Mouse (Mus musculus): ENCODE measurements at regions not wholly inside any gene's neighbourhood (a gene's known extent, or its start where the extent isn't known, plus 50 kb on each side); places are given as distances from the start of the nearest gene placed in this dataset.
"Not testable (repeated sequence)": the region's sequence is repeated elsewhere in the genome, so short reads cannot be mapped to it uniquely, and the experiment has no call there.

- intact Hi-C loops (cut with DNase I), result no loop called here
- DNase-seq, result peak in 1 of 2 experiments; percentile 15
Measured at GRCm38 (mm10) chr12:77019708-77020511, 57.9 kb upstream of the Max start.

GRCm38 (mm10) chr12:77019148-77019547, 57.1 kb upstream of the Max start:
- DNase-seq; intact Hi-C loops (cut with DNase I): not testable (repeated sequence)

GRCm38 (mm10) chr12:77018373-77018772, 56.4 kb upstream of the Max start:
- no peak for DNase-seq
- intact Hi-C loops (cut with DNase I), result no loop called here

GRCm38 (mm10) chr12:77014908-77015307, 52.9 kb upstream of the Max start:
- intact Hi-C loops (cut with DNase I), result no loop called here
- DNase-seq, result no peak

Small RNAs in the stretch of these regions (microRNA-seq; reads per million reads assigned to microRNA genes)
- gene Gm22696, result 0 reads per million in 2 experiments
